Mouse (Mus musculus): Measurements from ENCODE around the gene Pdia6.

Pdia6 gene

DNA sequence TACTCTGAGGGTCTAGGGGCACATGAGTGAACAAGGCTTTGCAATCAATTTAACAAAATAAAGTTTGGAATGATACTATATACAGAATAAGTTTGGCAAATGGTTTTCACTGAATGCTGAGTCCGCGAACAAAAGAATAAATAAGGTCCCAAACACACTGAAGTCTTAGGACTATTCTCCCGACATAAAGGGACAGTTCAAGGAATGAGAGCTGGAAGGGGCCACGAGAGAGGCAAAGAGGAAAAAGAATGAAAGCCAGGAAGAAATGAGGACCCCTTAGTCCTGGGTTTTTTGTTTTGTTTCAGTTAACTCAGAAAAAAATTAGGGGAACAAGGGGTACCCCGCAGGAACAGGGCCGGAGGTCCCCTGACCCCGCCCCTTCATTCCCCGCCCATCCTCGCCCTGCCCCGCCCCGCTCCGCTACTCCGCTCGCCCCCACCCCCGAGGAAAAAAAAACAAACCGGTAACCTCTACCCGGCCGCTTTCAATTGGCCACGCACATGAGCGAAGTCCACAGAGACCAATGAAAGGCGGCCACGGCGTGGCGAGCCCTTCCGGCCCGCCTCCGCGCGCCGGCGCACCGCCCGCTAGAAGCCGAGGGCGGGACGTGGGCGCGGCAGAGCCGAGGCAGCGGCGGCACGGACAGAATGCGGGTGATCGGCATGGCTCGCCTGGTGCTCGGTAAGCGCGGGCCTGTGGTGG lies at the start of gene Pdia6:
Pdia6 (plus strand) TSS at position 575 of the 702 bp plus-strand sequence.
- peak; percentile 94 for DNase-seq (ENCODE audit: low spot score)

DNA sequence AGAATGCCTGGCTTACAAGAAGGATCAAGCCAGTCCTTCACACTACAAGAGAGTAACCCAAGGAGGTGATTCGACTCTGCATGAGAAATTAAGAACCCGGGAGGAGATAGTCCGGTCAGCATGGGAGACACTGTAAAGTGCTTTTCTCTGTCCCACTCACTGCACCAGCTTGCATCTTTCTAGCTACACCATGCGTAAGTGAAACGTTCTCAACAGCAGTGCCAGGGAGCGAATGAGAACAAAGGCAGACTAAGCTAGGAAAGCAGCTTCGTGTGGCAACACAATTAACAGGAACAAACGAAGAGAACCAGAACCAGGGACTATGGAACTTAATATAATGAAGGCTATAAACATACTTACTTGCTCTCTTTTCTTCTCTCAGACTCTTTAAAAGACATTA lies 48.0 kb upstream of the Pdia6 start:
- no peak for DNase-seq (ENCODE audit: low spot score)

DNA sequence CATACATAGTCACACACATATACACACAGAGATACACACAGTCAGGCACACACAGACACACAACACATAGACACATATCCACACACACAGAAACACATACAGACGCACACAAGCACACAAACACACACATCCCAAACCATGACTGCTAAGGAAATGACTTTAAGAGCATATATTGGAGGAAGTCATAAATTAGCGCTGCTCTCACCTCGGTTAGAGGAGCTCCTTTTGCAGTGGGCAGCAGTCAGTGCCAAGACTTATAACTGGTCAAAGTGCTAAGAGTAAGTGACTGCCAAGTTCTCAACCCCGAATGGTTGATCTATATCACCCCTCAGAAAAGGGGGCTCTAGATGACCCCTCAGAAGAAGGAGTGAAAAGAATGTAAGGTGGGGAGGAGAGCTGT lies 47.2 kb upstream of the Pdia6 start:
- no peak for DNase-seq (ENCODE audit: low spot score)

DNA sequence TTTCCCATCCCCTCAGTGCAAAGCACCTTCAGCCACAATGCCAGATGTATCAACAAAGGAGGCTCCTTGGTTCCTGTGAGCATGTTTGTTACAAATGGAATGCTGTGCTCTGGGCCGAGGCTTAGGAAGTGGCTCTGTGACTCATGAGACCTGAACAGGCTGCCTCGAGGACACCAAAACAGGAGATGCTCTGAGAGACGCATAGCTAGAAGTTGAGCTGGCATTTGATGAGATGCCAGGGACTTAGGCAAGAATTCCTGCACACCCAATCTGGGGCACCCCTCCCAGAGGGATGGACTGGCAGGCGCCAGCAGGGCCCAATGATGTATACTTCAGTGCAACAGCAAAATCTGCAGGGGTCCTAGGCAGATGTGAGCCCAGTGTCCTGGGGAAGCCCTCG lies 45.7 kb upstream of the Pdia6 start:
- DNase-seq (ENCODE audit: low spot score), result no peak

- peak; percentile 10 for DNase-seq (ENCODE audit: low spot score)
Measured at GRCm38 (mm10) chr12:17221891-17222428, 44.4 kb upstream of the Pdia6 start.

DNA sequence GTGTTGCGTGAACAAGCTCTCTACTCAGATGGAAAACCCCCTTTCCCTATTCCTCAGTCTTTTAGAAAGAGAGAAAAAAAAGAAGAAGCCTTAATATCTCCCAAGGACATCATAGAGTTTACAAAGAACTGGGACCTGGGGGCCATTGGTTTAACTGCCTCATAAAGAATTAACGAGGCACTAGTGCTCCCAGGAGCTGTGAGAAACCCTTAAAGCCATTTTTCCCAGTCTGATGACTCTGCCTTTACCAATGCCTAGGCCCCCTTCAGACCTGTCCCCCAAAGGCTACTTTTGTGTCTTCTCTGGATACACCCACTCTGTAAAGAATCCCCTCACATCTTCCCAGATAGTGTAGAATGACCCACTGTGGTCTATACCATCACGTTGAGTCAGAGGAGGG lies 43.3 kb upstream of the Pdia6 start:
- no peak for DNase-seq (ENCODE audit: low spot score)

DNA sequence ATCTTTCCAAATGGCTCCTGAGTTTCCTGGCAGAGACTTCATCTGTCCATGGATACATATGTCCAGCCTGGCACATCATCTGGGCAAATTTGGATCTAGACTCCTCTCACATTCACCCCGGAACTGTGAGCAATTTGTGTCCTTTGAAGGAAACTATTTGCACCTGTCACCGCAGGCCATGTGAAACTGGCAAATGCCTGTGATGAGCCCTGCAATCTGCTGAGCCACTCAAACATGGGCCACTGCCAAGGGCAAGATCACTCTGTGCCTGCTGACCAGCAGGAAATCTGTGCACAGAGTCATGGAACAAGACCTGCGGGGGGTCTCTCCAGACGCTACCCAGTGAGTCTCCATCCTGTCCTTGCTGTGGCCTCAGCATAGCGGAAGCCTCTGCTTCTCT lies 41.3 kb upstream of the Pdia6 start:
- DNase-seq (ENCODE audit: low spot score), result no peak

- DNase-seq (ENCODE audit: low spot score), result no peak
Measured at GRCm38 (mm10) chr12:17227903-17228302, 38.4 kb upstream of the Pdia6 start.

DNA sequence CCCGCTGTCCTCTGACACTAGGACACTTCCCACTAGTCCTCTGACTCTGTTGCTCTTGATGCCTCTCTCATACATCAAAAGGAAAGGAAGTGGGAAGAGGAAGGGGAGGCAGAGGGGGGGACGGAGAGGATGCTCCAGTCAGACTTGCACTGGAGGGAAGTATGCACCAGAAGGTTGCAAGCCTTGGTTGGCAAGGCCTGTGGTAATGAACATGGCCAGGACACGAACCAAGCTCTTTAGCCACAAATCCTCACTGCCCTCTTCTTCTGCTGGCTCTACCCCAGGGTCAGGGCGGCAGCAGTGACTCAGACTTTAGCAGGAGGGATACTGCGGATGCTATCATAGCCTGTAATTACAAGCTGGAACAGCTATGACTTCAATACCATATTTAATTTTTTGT lies 35.8 kb upstream of the Pdia6 start:
- no peak for DNase-seq (ENCODE audit: low spot score)

- DNase-seq (ENCODE audit: low spot score), result no peak
Measured at GRCm38 (mm10) chr12:17231513-17231912, 34.8 kb upstream of the Pdia6 start.

DNA sequence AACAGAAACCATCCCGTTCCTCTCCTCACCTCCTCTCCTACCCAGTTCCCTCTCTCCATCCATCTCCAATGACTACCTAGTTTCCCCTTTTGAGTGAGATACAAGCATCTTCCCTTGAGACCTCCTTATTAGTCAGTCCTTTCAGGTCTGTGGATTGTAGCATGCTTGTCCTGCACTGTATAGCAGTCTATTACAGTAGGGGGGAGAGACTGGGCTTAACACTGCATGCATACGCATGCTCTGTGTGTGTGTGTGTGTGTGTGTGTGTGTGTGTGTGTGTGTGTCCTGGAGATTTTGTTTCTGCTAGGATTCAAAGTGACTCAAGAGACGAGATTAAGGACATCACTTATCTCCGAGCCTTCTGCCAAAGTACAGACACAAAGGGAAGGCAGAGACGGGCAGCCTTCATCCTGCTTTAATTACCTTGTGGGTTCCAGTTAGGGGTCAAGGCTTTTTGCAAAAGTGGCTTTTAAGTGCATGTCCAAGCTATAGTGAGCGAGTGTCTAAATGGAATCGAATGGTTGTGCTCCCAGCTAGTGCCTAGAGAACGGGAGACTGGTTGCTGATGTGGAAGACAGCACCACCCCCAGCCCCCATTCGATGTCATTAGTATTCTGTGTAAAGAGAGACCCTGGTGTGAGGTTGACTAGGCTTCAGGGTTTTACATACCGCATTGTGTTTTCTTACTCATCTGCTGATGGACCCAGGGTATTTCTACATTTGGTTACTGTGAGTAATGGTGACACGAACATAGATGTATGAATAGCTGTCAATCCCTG lies 30.6 kb upstream of the Pdia6 start:
- DNase-seq (ENCODE audit: low spot score), result no peak

GRCm38 (mm10) chr12:17238588-17239427 lies 27.5 kb upstream of the Pdia6 start:
- no peak for DNase-seq (ENCODE audit: low spot score)

GRCm38 (mm10) chr12:17239428-17239688 lies 27.0 kb upstream of the Pdia6 start:
- DNase-seq (ENCODE audit: low spot score), result no peak

DNA sequence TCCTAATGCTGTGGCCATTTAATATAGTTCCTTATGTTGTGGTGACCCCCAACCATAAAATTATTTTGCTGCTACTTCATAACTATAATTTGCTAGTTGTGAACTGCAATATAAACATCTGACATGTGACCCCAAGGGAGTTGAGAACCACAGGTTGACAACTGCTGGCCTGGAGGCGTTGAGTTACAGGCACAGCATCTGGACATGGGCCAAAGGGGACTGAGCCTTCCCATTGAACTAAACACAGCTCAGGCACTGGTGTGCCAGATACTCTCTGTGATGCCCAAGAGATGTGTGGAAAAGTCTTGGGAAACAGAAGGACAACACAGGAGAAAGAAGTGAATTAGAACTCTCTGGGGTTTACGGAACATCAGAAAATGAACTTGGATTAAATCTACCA lies 25.3 kb upstream of the Pdia6 start:
- DNase-seq (ENCODE audit: low spot score), result no peak

DNA sequence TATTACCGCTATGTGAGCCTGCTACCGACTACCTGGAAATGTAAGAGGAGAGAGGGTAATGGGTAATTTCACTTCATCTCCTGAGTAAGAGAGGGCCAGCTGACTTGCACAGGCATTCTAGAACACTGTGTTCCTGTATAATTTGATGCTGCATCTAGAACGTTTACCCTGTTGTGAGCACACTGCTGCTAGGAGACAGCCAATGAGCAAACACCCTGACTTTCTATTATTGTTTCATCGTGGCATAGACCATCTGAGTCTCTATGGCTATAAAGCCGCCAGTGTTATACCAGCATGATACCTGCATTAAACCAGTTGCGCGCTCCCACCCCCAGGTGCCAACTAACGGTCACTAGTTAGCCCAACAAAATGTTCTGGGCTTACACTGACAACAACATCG lies 24.7 kb upstream of the Pdia6 start:
- DNase-seq (ENCODE audit: low spot score), result no peak

- DNase-seq (ENCODE audit: low spot score), result no peak
Measured at GRCm38 (mm10) chr12:17242041-17242440, 24.3 kb upstream of the Pdia6 start.

- DNase-seq (ENCODE audit: low spot score), result no peak
Measured at GRCm38 (mm10) chr12:17250962-17251361, 15.4 kb upstream of the Pdia6 start.

GRCm38 (mm10) chr12:17253069-17253468 lies 13.3 kb upstream of the Pdia6 start:
- peak; percentile 68 for DNase-seq (ENCODE audit: low spot score)

DNA sequence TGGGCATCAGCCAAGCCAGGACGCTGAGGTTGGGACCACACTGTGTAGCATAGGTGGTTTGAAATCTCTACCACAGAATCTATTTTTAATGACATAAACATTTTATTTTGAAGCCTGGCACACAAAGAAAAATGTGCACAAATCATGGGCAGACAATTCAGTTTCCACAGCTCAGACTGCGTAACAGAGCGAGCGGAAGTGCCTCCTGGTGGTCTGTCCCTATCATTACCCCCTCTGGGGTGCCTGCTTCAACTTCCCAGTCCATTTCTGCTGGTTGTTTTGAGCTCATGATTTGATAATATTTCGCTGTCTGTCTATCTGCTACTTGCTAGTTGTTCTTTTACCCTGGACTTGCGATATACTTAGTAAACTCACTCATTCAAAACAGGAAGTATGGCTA lies 10.7 kb upstream of the Pdia6 start:
- no peak for DNase-seq (ENCODE audit: low spot score)

- peak; percentile 49 for DNase-seq (ENCODE audit: low spot score)
Measured at GRCm38 (mm10) chr12:17256905-17257304, 9.4 kb upstream of the Pdia6 start.

DNA sequence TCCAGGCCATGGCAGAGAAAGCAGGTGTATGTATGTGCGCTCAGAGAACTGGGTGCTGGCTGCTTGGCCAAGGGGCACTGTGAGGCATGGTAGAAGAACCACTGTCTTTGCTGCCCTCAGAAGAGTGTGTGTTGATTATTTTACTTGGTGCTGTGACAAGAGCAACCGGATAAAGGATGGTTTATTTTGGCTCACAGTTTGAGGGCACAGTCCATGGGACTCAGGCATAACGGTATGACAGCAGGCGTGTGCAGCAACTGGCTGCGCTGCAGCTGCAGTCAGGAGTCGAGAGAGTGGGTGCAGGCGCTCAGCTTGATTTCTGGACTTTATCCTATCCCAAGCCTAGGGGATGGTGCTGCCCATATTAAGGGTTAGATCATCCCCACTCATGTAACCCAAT lies 7.9 kb upstream of the Pdia6 start:
- no peak for DNase-seq (ENCODE audit: low spot score)

- DNase-seq (ENCODE audit: low spot score), result no peak
Measured at GRCm38 (mm10) chr12:17261005-17261404, 5.3 kb upstream of the Pdia6 start.

DNA sequence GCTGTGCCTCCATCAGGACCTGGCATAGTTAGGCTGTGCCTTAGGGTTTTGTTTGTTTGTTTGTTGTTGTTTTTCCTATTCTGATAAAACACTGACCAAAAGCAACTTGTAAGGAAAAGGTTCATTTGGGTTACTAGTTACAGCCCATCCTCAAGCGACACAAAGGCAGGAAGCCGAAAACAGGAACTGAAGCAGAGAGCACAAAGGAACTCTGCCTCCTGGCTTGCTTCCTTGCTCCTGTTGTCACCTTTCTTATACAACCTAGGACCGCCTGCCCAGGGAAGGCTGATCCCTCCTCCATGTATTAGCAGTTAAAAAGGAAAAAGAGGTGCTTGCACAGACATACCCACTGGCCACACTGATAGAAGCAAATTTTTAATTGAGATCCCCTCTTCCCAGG lies 2.5 kb upstream of the Pdia6 start:
- no peak for DNase-seq (ENCODE audit: low spot score)

Measured in lung, postnatal 25 days (tissue).